Mouse (Mus musculus): Measurements from ENCODE around the gene Slfn14. TPM values are rescaled to one million over a fixed set of nuclear protein-coding genes. Genes with fewer than 3 reads are reported as not detected.
"Not testable (repeated sequence)": the region's sequence is repeated elsewhere in the genome, so short reads cannot be mapped to it uniquely, and the experiment has no call there.

The Slfn14 gene
- 0.05 and 0.14 TPM in 2 replicates for polyA plus RNA-seq (2015; fragmentation: Nextera tagmentation; extraction: Ambion mirVana)

GRCm38 (mm10) chr11:83286566-83286965 is at the start of gene Slfn14:
TSS of gene Slfn14 (minus strand) at chr11:83286726.
- WGBS: 68% methylated on average over 1 of the region's 1 CpGs
- H3K4me3 ChIP-seq (replicated peaks): no peak within 1 kb of the TSS
- H3K4me2 ChIP-seq (replicated peaks): no peak within 1 kb of the TSS
- H3K9me3 ChIP-seq (replicated peaks): no peaks in the 10 kb centered on the region
- no peak for ATAC-seq (ENCODE audit: insufficient number of reproducible peaks, low FRiP score, low TSS enrichment, low read depth)
- H3K27ac ChIP-seq (replicated peaks): no peak within 1 kb of the TSS
- H3K36me3 ChIP-seq: no peaks in the 10 kb centered on the region
- H3K4me1 ChIP-seq: no peaks in the 10 kb centered on the region
- H3K27me3 ChIP-seq: no peaks in the 10 kb centered on the region
- H3K9ac ChIP-seq: no peak within 1 kb of the TSS

DNA sequence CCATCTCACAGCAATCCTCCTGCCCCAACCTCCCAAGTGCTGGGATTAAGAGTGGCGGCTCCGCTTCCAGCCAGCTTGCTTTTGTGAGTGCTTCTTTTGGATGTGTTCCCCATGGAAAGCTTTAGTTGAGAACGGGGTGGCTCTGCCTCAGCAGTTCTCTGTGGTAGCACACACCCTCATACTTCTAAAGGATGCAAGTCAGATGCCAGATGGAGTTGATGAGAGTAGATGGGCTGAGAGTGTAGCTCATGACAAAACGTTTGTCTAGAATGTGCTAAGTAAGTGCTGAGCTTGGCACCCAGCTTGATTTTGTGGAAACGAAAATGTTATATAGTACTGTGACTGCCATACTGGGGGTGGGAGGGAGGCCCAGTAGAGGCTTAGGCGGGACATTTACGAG is 49.3 kb upstream of the Slfn14 start:
- H3K9ac ChIP-seq: no peak overlapping the region
- H3K9me3 ChIP-seq (replicated peaks): no peaks in the 10 kb centered on the region
- no peak overlapping the region for H3K4me2 ChIP-seq (replicated peaks)
- no peak overlapping the region for H3K4me3 ChIP-seq (replicated peaks)
- H3K36me3 ChIP-seq: peaks cover 64% of the 10 kb centered on the region
- no peak overlapping the region for H3K27ac ChIP-seq (replicated peaks)
- WGBS: 91% methylated on average over 7 of the region's 7 CpGs
- H3K4me1 ChIP-seq: no peaks in the 10 kb centered on the region
- H3K27me3 ChIP-seq: no peaks in the 10 kb centered on the region
- ATAC-seq (ENCODE audit: insufficient number of reproducible peaks, low FRiP score, low TSS enrichment, low read depth): no peak

GRCm38 (mm10) chr11:83327427-83327826 is 40.9 kb upstream of the Slfn14 start:
- no peak overlapping the region for H3K9ac ChIP-seq
- no peaks in the 10 kb centered on the region for H3K4me1 ChIP-seq
- H3K9me3 ChIP-seq (replicated peaks): no peaks in the 10 kb centered on the region
- no peak for ATAC-seq (ENCODE audit: insufficient number of reproducible peaks, low FRiP score, low TSS enrichment, low read depth)
- no peaks in the 10 kb centered on the region for H3K27me3 ChIP-seq
- H3K27ac ChIP-seq (replicated peaks): no peak overlapping the region
- 65% methylated on average over 3 of the region's 3 CpGs for WGBS
- no peak overlapping the region for H3K4me3 ChIP-seq (replicated peaks)
- no peak overlapping the region for H3K4me2 ChIP-seq (replicated peaks)
- H3K36me3 ChIP-seq: peaks cover 61% of the 10 kb centered on the region

DNA sequence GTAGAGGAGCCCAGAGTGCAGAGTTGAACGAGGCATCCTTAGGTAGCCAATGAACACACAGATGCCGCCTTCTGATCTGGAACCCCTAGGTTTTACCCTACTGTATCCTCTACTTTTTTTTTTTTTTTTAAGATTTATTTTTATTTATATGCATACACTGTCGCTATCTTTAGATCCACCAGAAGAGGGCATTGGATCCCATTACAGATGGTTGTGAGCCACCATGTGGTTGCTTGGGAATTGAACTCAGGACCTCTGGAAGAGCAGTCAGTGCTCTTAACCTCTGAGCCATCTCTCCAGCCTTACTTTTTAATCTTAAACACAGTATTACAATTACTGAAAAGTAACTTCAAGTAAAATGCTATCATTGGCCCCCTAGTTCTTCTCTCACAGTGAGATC is 40.2 kb upstream of the Slfn14 start:
- not testable (repeated sequence) for H3K27ac ChIP-seq (replicated peaks); ATAC-seq (ENCODE audit: insufficient number of reproducible peaks, low FRiP score, low TSS enrichment, low read depth); H3K9me3 ChIP-seq (replicated peaks); H3K27me3 ChIP-seq; H3K9ac ChIP-seq; H3K4me2 ChIP-seq (replicated peaks); H3K4me3 ChIP-seq (replicated peaks); H3K4me1 ChIP-seq
- 89% methylated on average over 3 of the region's 3 CpGs for WGBS
- H3K36me3 ChIP-seq: peaks cover 67% of the 10 kb centered on the region

DNA sequence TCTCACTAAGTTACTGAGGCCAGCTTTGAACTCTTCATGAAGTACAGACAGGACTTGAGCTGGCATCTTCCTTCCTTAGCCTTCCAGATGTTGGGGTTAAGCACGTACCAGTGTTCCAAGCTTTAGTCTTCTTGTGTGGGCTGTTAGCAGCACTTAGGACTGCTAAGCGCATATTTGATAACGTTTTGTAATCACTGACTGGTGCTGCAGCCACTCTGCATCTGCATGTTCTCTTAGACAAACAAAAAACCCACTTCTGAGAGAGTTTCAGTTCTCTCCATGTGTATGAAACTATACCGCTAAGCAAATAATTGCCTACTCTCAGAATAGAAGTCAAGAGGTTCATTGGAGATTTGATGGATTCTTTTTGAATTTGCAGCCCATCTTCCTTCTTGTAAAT is 32.5 kb upstream of the Slfn14 start:
- H3K4me2 ChIP-seq (replicated peaks): no peak overlapping the region
- 79% methylated on average over 4 of the region's 4 CpGs for WGBS
- H3K36me3 ChIP-seq: peaks cover 58% of the 10 kb centered on the region
- H3K9me3 ChIP-seq (replicated peaks): no peaks in the 10 kb centered on the region
- H3K27me3 ChIP-seq: no peaks in the 10 kb centered on the region
- H3K4me3 ChIP-seq (replicated peaks): no peak overlapping the region
- ATAC-seq (ENCODE audit: insufficient number of reproducible peaks, low FRiP score, low TSS enrichment, low read depth): no peak
- no peak overlapping the region for H3K27ac ChIP-seq (replicated peaks)
- H3K4me1 ChIP-seq: no peaks in the 10 kb centered on the region
- H3K9ac ChIP-seq: no peak overlapping the region

- peaks cover 26% of the 10 kb centered on the region for H3K36me3 ChIP-seq
These were observed 25.9 kb upstream of the Slfn14 start for GRCm38 (mm10) chr11:83312471-83312870.

DNA sequence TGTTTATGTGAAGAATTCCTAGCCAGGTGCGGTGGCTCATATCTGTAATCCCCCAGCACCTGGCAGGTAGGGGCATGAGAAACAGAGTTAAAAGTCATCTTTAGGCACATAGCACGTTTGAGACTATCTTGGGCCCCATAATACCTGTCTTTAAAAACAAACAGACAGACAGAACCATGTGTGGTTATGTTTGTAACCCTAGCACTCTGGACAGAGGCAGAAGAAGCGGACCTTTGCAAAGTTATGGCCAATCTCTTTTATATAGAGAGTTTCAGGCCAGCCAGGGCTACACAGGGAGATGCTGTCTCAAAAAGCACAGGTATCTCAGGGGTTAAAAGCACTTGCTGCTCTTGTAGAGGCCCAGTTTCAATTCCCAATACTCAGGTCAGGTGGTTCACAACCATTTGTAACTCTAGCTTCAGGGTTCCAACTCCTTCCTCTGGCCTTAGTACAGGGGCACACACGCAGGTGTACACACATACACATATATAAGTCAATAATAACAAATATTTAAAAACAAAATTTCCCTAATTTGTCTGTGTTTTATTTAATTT is 20.3 kb upstream of the Slfn14 start:
- no peak overlapping the region for H3K9ac ChIP-seq
- H3K4me2 ChIP-seq (replicated peaks): no peak overlapping the region
- no peak overlapping the region for H3K27ac ChIP-seq (replicated peaks)
- no peak overlapping the region for H3K4me3 ChIP-seq (replicated peaks)
- no peaks in the 10 kb centered on the region for H3K27me3 ChIP-seq
- no peaks in the 10 kb centered on the region for H3K9me3 ChIP-seq (replicated peaks)
- H3K36me3 ChIP-seq: peaks cover 16% of the 10 kb centered on the region
- no peak for ATAC-seq (ENCODE audit: insufficient number of reproducible peaks, low FRiP score, low TSS enrichment, low read depth)
- 70% methylated on average over 4 of the region's 4 CpGs for WGBS
- H3K4me1 ChIP-seq: peaks cover 17% of the 10 kb centered on the region

More at GRCm38 (mm10) chr11:83312471-83312870, 25.9 kb upstream of the Slfn14 start:
- Histone ChIP-seq H3K4me1 (no peaks in the 10 kb centered on the region), H3K4me2 (replicated peaks) (no peak overlapping the region), H3K27me3 (no peaks in the 10 kb centered on the region), H3K9me3 (replicated peaks) (no peaks in the 10 kb centered on the region), H3K9ac (no peak overlapping the region), H3K4me3 (replicated peaks) (no peak overlapping the region), H3K27ac (replicated peaks) (no peak overlapping the region)
- WGBS: 53% methylated on average over 5 of the region's 5 CpGs
- no peak for ATAC-seq (ENCODE audit: insufficient number of reproducible peaks, low FRiP score, low TSS enrichment, low read depth)

DNA sequence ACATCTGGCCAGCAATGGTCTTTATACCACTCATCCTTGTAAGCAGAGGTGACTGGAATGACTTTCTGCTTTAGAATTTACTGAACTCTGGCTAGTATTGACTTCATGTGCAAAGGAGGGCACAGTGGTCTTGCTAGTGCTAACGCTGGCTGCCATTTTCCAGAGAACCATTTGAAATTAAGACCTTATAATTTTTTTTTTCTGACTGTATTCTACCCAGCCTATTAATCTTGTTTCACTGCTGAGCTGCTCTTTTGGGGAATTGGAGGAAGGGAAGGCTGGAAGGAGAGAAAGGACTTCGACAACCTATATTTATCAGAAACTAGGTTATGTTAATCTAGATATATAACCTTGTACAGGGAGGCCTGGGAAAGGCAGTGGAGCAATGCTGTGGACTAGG is 18.0 kb upstream of the Slfn14 start:
- Histone ChIP-seq H3K27me3 (no peaks in the 10 kb centered on the region), H3K9ac (no peak overlapping the region), H3K36me3 (peaks cover 12% of the 10 kb centered on the region; the same call in 1 of the 2 replicates), H3K9me3 (replicated peaks) (no peaks in the 10 kb centered on the region), H3K4me3 (replicated peaks) (0 out of 2 replicates have a peak overlapping the region, but pooled peaks have one; percentile 95), H3K4me2 (replicated peaks) (no peak overlapping the region), H3K4me1 (peaks cover 17% of the 10 kb centered on the region), H3K27ac (replicated peaks) (no peak overlapping the region)
- no peak for ATAC-seq (ENCODE audit: insufficient number of reproducible peaks, low FRiP score, low TSS enrichment, low read depth)
- 89% methylated on average over 2 of the region's 2 CpGs for WGBS

DNA sequence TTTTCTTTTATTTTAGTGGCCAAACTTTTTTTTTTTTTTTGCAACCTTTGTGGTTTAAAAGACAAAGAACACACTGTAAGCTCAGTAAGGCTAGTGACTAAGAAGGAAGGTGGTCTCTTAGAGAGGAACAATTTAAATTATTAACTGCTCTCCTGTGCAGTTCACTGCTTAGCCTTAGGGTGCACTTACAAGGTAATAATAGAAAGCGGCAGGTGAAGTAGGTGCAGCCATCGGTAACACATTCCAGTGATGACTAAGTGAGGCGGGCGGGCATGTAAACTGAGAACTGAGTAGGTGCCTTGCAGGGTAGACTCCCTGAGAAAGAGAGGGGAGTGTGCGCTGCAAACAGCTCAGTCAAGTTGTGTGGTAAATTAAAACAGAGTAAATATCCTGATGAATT is 17.2 kb upstream of the Slfn14 start:
- Histone ChIP-seq H3K4me3 (replicated peaks) (peak overlapping the region; percentile 95), H3K27me3 (no peaks in the 10 kb centered on the region), H3K27ac (replicated peaks) (no peak overlapping the region), H3K9me3 (replicated peaks) (no peaks in the 10 kb centered on the region), H3K36me3 (peaks cover 8% of the 10 kb centered on the region; the same call in 1 of the 2 replicates), H3K4me2 (replicated peaks) (peak overlapping the region; percentile 61), H3K4me1 (peaks cover 17% of the 10 kb centered on the region), H3K9ac (no peak overlapping the region)
- ATAC-seq (ENCODE audit: insufficient number of reproducible peaks, low FRiP score, low TSS enrichment, low read depth): no peak
- 26% methylated on average over 5 of the region's 5 CpGs for WGBS

DNA sequence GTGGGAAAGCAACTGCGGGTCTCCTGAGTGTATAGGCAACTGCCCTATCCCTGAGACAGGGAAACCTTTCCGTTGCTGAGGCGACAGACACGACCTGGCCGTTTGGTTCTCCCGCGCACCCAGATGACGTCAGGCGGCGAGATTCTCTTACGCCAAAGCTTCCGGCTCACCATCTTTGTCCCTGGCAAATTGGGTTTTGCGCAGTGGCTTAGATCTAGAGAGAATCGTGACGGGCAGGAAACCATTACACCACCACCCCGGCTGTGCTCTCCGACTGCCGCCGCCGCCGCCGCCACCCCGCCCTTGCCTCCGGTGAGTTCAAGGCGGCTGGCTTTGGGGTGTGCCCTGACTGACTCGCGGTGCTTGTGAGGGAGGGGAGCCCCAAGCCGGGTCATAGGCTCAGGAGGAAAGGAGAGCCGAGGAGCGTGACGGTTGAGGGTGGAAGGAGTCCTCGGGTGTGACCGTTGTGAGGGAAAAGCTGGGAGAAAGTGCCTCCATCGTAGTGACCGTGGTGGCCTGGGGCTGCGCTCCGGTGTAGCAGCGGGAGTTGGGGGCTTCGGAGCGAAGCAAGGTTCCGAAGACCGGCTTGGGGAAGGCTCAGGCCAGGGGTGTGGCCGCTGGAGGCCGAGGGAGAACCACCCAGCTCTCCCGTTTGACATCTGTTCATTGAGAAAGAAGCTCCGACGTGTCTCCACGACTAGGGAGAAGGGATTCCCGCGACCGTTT is 16.2 kb upstream of the Slfn14 start, which contains the start of gene Pex12:
Gene Pex12 (minus strand): TSS at position 61 of the 726 bp plus-strand sequence.
- H3K36me3 ChIP-seq: no peaks in the 10 kb centered on the region; the same call in 1 of the 2 replicates

GRCm38 (mm10) chr11:83302124-83302523 is 15.6 kb upstream of the Slfn14 start:
- peak overlapping the region; percentile 61 for H3K4me2 ChIP-seq (replicated peaks)
- 5% methylated on average over 10 of the region's 10 CpGs for WGBS
- H3K9me3 ChIP-seq (replicated peaks): no peaks in the 10 kb centered on the region
- H3K4me3 ChIP-seq (replicated peaks): peak overlapping the region; percentile 95
- H3K36me3 ChIP-seq: peaks cover 5% of the 10 kb centered on the region; the same call in 1 of the 2 replicates
- no peak for ATAC-seq (ENCODE audit: insufficient number of reproducible peaks, low FRiP score, low TSS enrichment, low read depth)
- peaks cover 28% of the 10 kb centered on the region for H3K4me1 ChIP-seq
- H3K9ac ChIP-seq: peak overlapping the region; percentile 90; the same call in 1 of the 2 replicates
- no peaks in the 10 kb centered on the region for H3K27me3 ChIP-seq
- H3K27ac ChIP-seq (replicated peaks): peak overlapping the region; percentile 94

More for the DNA sequence above, 16.2 kb upstream of the Slfn14 start, which contains the start of gene Pex12:
- H3K27ac ChIP-seq (replicated peaks): peak within 1 kb of the TSS; percentile 94
- under 1% methylated on average over 51 of the region's 51 CpGs for WGBS
- ATAC-seq (ENCODE audit: insufficient number of reproducible peaks, low FRiP score, low TSS enrichment, low read depth): peak; percentile 75
- H3K9me3 ChIP-seq (replicated peaks): no peaks in the 10 kb centered on the region
- H3K4me2 ChIP-seq (replicated peaks): peak within 1 kb of the TSS; percentile 61
- H3K9ac ChIP-seq: peak within 1 kb of the TSS; percentile 90
- peaks cover 23% of the 10 kb centered on the region for H3K4me1 ChIP-seq
- H3K4me3 ChIP-seq (replicated peaks): peak within 1 kb of the TSS; percentile 95
- H3K27me3 ChIP-seq: no peaks in the 10 kb centered on the region
